Mouse (Mus musculus) brown adipose tissue, adult 24 weeks (tissue): ENCODE measurements at regions not wholly inside any gene's neighbourhood (a gene's known extent, or its start where the extent isn't known, plus 50 kb on each side); places are given as distances from the start of the nearest gene placed in this dataset.

Experiments used
- H3K27ac ChIP-seq: fragments of 200-500 bp; replicated peaks from 2 replicates; pipeline ENCODE4 v1.5.1; 2012; ENCODE audit warnings: low read depth, mild to moderate bottlenecking, low read length
- H3K4me1 ChIP-seq: fragments of 200-500 bp; 2 replicates; pipeline ENCODE4 v1.6.1; 2012; ENCODE audit warnings: low read length, mixed read lengths; ENCODE audit not compliant: control insufficient read depth, insufficient read depth, insufficient read length
- H3K4me3 ChIP-seq: fragments of 200-500 bp; 2 replicates; pipeline ENCODE4 v1.5.1; 2012; ENCODE audit warnings: low read depth, mild to moderate bottlenecking, low read length, moderate library complexity; ENCODE audit not compliant: insufficient read depth

DNA sequence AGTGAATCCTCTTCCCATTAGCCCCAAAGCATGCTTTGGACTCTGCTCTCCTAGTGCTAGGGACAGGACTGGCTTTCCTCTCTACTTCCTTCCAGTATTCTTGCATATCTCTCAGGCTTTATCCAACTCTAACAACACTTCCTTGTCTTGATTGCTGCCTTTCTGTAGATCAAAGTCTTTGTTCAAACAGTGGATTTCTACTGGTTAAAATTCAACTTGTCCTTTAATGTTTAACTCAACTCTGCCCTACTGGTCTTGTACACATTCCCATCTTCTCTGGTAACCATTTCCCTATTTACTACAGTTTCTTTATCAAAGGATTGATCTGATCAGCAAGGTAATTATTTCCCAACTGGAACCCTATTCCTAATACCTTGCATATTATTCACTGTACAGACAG is 1094.6 kb downstream of the Car8 start:
- H3K4me1 ChIP-seq = no peaks in the 10 kb centered on the region
- no peak overlapping the region for H3K27ac ChIP-seq
- H3K4me3 ChIP-seq = no peak overlapping the region

DNA sequence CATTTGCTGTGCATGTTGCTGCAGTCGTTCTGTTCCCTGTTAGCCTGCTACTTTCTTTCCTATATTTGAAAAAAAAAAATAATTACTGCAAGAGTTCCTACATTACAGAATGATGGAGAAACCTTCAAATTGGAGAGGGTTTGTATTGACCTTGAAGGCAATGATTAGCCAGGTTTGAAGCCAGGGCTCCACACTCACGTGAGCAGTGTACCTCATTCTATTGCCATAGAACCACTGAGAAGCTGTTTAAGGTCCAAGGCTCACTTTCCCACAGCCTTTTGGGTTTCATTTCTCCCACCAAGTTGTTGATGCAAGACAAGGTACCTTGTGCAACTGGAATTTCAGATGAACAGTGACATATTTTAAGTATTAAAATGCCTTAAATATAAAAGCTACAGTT is 1095.2 kb downstream of the Car8 start:
- Histone ChIP-seq H3K27ac (no peak overlapping the region), H3K4me1 (no peaks in the 10 kb centered on the region), H3K4me3 (no peak overlapping the region)

DNA sequence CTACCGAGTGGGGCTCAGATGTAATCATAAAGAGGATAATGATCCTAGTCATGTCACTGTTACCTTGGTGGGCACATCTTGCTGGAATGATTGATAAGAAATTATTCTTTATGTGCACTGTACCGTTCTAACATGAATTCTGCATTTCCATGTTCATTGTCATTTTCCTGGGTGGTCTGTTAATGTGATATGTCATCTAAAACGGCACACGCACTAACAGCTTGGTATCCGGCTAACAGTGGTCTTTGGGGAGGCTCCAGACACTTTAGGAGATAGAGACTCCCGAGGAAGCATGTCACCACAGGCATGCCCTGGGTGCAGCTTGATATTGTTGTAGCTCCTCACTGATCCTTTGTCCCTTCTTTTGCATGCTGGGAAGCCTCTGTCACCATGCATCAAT is 1096.1 kb downstream of the Car8 start:
- H3K27ac ChIP-seq = no peak overlapping the region
- H3K4me3 ChIP-seq = no peak overlapping the region
- H3K4me1 ChIP-seq = no peaks in the 10 kb centered on the region

DNA sequence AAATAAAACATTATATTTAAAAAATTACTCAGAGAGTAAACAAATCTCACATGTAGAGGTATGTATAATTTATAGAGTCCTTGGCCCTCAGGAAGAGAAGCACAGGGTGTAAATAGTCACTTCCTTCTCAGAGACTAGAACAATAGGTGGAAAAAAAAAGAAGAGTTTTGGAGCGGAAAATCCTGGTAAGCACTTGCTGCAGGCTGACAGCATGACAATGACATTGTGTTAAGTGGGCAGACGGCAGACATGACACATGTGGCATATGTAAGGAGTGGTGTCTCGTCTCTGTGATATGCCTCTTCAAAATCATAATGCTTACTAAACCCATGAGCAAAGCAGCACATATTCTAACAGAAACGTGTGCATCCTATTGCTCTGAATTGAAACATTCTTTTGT is 1126.7 kb downstream of the Car8 start:
- no peak overlapping the region for H3K4me3 ChIP-seq
- H3K4me1 ChIP-seq = no peaks in the 10 kb centered on the region
- H3K27ac ChIP-seq = no peak overlapping the region

DNA sequence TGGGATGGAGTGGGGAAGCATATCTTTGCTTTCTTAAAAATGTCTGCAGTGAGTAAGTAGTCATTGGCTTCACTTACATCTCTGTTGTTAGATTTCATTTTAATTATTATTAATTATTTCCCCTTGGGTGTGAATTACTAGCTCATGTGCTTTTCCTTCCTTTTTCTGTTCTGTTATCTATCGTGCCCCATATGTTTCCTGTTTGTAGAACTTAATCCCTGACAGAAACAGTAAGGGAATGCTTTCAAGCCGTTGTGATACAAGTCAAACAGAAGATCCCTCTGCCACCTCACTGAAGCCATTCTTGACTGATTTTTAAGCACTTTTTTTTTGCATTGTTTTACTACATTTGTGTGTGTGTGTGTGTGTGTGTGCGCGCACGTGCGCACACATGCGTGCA is 1145.9 kb downstream of the Car8 start:
- H3K4me1 ChIP-seq = no peaks in the 10 kb centered on the region
- H3K27ac ChIP-seq = no peak overlapping the region
- H3K4me3 ChIP-seq = no peak overlapping the region

DNA sequence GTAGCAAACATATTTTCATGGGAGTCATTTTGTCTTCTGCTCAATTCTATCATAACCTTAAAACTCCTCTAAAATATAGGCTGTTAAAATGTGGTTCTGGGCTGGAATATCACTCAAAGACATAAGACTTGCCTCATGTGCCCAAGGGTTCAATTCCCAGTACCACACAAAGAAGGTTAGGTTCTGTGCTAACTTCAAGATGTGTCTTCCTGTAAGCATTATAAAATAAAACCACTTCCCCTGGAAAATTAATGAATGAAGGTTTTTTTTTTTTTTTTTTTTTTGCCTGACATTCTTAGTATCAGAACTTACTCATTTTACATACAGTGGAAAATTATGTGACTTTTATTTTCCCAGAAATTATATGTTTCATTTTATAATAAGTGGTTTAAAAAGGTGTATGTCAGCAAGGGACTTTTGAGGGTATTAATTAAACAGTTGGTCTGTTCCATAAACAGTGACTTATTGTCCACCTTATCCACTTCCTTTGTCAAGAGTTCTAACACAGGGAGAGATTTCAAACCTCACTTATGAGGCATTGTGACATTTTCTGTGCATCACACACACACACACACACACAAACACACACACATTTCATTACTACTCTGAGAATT is 1147.5 kb downstream of the Car8 start:
- H3K27ac ChIP-seq = no peak overlapping the region
- H3K4me1 ChIP-seq = no peaks in the 10 kb centered on the region
- no peak overlapping the region for H3K4me3 ChIP-seq
